Mouse (Mus musculus) urinary bladder, postnatal 4 days (tissue): ENCODE data around the gene Efemp1.

Source experiments
- DNase-seq, 2 experiments: peaks; one replicate each; pipeline ENCODE4 v3.0.0; 2021 to 2022; ENCODE audit warnings: low spot score in 2 of 2

Efemp1 gene

DNA sequence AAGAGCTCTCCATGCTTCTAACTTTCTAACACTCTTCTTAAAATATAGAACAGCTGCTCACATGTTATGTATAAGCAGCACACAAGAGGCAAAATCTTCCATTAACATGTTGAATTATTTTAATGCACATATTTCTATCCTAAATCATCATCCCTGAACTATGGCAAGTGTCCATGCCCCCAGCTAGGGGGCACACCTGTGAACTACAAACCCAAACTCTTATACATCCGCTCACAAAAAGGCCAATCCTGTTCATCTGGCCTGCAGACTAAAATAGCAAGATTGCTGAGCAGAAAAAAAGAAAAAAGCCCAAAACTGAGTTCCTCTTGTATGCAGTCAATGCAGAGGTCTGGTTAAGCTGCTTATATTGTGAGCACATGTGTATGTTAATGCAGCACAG, 86.6 kb downstream of the Efemp1 start:
- DNase-seq = no peak

GRCm38 (mm10) chr11:28951586-28952210, 98.7 kb downstream of the Efemp1 start:
- no peak for DNase-seq

DNA sequence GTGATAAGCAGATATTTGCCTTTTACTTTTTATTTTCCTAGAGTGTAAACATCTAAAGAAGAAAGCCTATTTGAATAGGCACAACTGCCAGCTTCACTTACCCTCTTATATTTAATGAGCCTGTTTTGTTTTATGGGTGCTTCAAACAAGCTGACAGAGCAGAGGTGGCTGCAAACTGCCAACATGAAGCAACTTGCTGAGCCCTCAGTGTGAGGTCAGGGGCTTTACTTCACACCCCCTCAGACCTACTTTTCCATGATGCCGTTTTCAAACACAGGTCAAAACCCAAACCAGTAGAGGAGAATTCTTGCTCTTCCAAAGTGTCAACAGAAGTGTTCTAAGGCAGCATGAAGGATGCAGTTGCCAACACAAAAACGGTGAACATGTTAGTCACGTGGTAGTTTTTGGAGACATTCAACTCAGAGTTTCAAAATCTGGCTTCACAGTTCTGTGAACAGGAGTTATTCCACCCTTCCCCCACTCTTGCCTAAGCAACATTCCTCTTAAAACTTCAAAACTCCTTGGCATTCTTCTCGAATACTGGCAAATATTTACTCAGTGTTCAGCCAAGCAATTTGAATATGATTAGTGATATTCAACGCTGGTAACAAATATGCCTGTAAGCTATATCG, 101.8 kb downstream of the Efemp1 start:
- DNase-seq = no peak

DNA sequence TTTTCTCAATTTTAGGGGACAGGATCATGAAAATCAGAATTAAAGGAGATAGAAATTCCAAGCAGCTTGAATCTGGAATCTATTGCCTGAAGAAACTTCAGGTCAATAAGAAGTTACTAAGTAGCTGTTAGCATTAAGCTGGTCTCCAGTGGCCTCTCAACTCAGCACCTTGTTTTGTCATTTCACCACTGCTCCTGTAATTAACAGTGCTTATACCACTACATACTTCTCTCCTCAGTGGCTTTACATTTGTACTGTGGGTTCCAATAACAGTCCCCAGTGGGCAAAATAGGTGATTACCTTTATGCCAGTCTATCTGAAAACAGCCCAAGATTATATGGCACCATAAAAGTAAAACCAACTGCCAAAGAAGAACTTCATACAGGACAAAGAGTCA, 102.3 kb downstream of the Efemp1 start:
- no peak for DNase-seq

- no peak for DNase-seq
Measured at GRCm38 (mm10) chr11:28961381-28961780, 108.4 kb downstream of the Efemp1 start.
